Mouse (Mus musculus) spleen, adult 2 months (tissue): ENCODE measurements around the gene Ppp1r37. TPM values are rescaled to one million over a fixed set of nuclear protein-coding genes. Genes with fewer than 3 reads are reported as not detected.

Experiments used
- DNase-seq, 2 experiments: peaks; one replicate each; pipeline versions ENCODE4 v3.0.0 to v3.0.0-alpha.2; 2012 to 2021; ENCODE audit warnings: low spot score in 2 of 2, low read depth in 1 of 2
- H3K27ac ChIP-seq: fragments of 200-500 bp; 2 replicates; pipeline ENCODE4 v1.5.1; 2012; ENCODE audit warnings: low read length, inconsistent platforms; ENCODE audit not compliant: insufficient read depth
- H3K27me3 ChIP-seq: fragments of 200-500 bp; 2 replicates; pipeline ENCODE4 v1.6.1; 2012; ENCODE audit warnings: mild to moderate bottlenecking, moderate library complexity, low read length, inconsistent platforms; ENCODE audit not compliant: control insufficient read depth, insufficient read depth
- H3K36me3 ChIP-seq: fragments of 200-500 bp; 2 replicates; pipeline ENCODE4 v1.6.1; 2012; ENCODE audit warnings: mild to moderate bottlenecking, low read length, inconsistent platforms; ENCODE audit not compliant: control insufficient read depth, insufficient read depth
- H3K4me1 ChIP-seq: fragments of 200-500 bp; 2 replicates; pipeline ENCODE4 v1.6.1; 2011; ENCODE audit warnings: inconsistent platforms; ENCODE audit not compliant: control insufficient read depth, insufficient read depth, insufficient read length
- H3K4me3 ChIP-seq: fragments of 200-500 bp; 2 replicates; pipeline ENCODE4 v1.5.1; 2011; ENCODE audit warnings: mild to moderate bottlenecking, inconsistent platforms; ENCODE audit not compliant: insufficient read depth, insufficient read length; ENCODE audit errors: extremely low read depth
- CTCF ChIP-seq: fragments of 200-500 bp; IDR thresholded peaks from 2 replicates; pipeline ENCODE4 v1.5.1; 2011; ENCODE audit warnings: mild to moderate bottlenecking, inconsistent platforms; ENCODE audit not compliant: insufficient read depth, insufficient read length, insufficient replicate concordance; ENCODE audit errors: extremely low read depth
- POLR2A ChIP-seq: fragments of 200-500 bp; IDR thresholded peaks from 2 replicates; pipeline ENCODE4 v1.6.1; 2011; ENCODE audit warnings: low read depth, low read length, inconsistent platforms
- WGBS: fragments of 180-500 bp; shearing (Covaris S2); methylation state at CpG from one replicate; pipeline ENCODE4 v1.1.7; 2018; 5-methylcytosine and 5-hydroxymethylcytosine counted together
- polyA plus RNA-seq: library from polyadenylated mRNA; depleted of rRNA; stranded (reverse); fragments of >200 nt; gene quantifications from 2 replicates; pipeline ENCODE4 v1.2.3, GENCODE M21; 2012

Gene Ppp1r37
- polyA plus RNA-seq, 1 experiment: 56.2 TPM

- WGBS: under 1% methylated on average over 99 of the region's 102 CpGs
- TF ChIP-seq CTCF: no peak
- TF ChIP-seq POLR2A: no peak
Measured at GRCm38 (mm10) chr7:19561765-19562642, 872 bp downstream of the Ppp1r37 start.

GRCm38 (mm10) chr7:19561431-19561764, 1.5 kb downstream of the Ppp1r37 start:
- H3K27me3 ChIP-seq: no peaks in the 10 kb centered on the region
- no peak for DNase-seq
- peak overlapping the region; percentile 90; the same call in 1 of the 2 replicates for H3K27ac ChIP-seq
- no peak for TF ChIP-seq POLR2A
- TF ChIP-seq CTCF: no peak
- under 1% methylated on average over 11 of the region's 11 CpGs for WGBS
- H3K36me3 ChIP-seq: peaks cover 8% of the 10 kb centered on the region
- peak overlapping the region; percentile 82 for H3K4me3 ChIP-seq
- peaks cover 14% of the 10 kb centered on the region; the same call in 1 of the 2 replicates for H3K4me1 ChIP-seq

More at GRCm38 (mm10) chr7:19561765-19562642, 872 bp downstream of the Ppp1r37 start:
- Histone ChIP-seq H3K36me3 (peaks cover 8% of the 10 kb centered on the region), H3K4me3 (peak overlapping the region; percentile 82), H3K4me1 (peaks cover 14% of the 10 kb centered on the region; the same call in 1 of the 2 replicates), H3K27ac (peak overlapping the region; percentile 90), H3K27me3 (no peaks in the 10 kb centered on the region)
- peak; percentile 81 to 90 for DNase-seq

- DNase-seq: no peak
- Histone ChIP-seq H3K27me3 (no peaks in the 10 kb centered on the region), H3K27ac (no peak overlapping the region), H3K4me1 (peaks cover 14% of the 10 kb centered on the region; the same call in 1 of the 2 replicates), H3K4me3 (peak overlapping the region; percentile 82), H3K36me3 (peaks cover 8% of the 10 kb centered on the region)
- TF ChIP-seq POLR2A (no peak), CTCF (no peak)
- WGBS: 9% methylated on average over 11 of the region's 11 CpGs
Measured at GRCm38 (mm10) chr7:19560491-19561260, 2.2 kb downstream of the Ppp1r37 start.

GRCm38 (mm10) chr7:19558965-19559364, 3.9 kb downstream of the Ppp1r37 start:
- H3K27ac ChIP-seq: no peak overlapping the region
- TF ChIP-seq CTCF (peak; percentile 41; the same call in 1 of the 2 replicates), POLR2A (no peak)
- H3K4me1 ChIP-seq: peaks cover 14% of the 10 kb centered on the region; the same call in 1 of the 2 replicates
- DNase-seq: no peak
- 70% methylated on average over 2 of the region's 2 CpGs for WGBS
- no peaks in the 10 kb centered on the region; the same call in 1 of the 2 replicates for H3K36me3 ChIP-seq
- H3K27me3 ChIP-seq: no peaks in the 10 kb centered on the region
- no peak overlapping the region for H3K4me3 ChIP-seq

- Histone ChIP-seq H3K4me3 (no peak overlapping the region), H3K27ac (no peak overlapping the region), H3K36me3 (peaks cover 2% of the 10 kb centered on the region; the same call in 1 of the 2 replicates), H3K4me1 (peaks cover 14% of the 10 kb centered on the region; the same call in 1 of the 2 replicates), H3K27me3 (no peaks in the 10 kb centered on the region)
- WGBS: 96% methylated on average over 6 of the region's 6 CpGs
- DNase-seq: no peak
- TF ChIP-seq POLR2A (no peak), CTCF (no peak)
Measured at GRCm38 (mm10) chr7:19557982-19558900, 4.6 kb downstream of the Ppp1r37 start.

GRCm38 (mm10) chr7:19557086-19557485, 5.8 kb downstream of the Ppp1r37 start:
- no peaks in the 10 kb centered on the region for H3K27me3 ChIP-seq
- WGBS: 87% methylated on average over 2 of the region's 2 CpGs
- TF ChIP-seq CTCF (no peak), POLR2A (no peak)
- no peak overlapping the region for H3K27ac ChIP-seq
- peaks cover 2% of the 10 kb centered on the region; the same call in 1 of the 2 replicates for H3K36me3 ChIP-seq
- no peak overlapping the region for H3K4me3 ChIP-seq
- no peak for DNase-seq
- H3K4me1 ChIP-seq: peaks cover 8% of the 10 kb centered on the region; the same call in 1 of the 2 replicates
